In genomic region chr11:6175506-6175905, GRCm38 (mm10) we compare ENCODE assay signal across 22 mouse cellular contexts. TPM values are rescaled to one million over a fixed set of nuclear protein-coding genes. Genes with fewer than 3 reads are reported as not detected.
DNase-seq lines count a peak whose midpoint lies in the region; ATAC-seq and TF ChIP-seq lines count a peak whose summit lies in the region.
"Had no signal": no experiment of that assay in that cellular context is flagged by ENCODE, and none has a peak within 500 bp of the region (broad histone marks: within the 10 kb centered on the region; RNA-seq: fewer than 3 reads in every experiment).

No protein-coding gene starts in this region.

- WGBS in heart, embryonic 13.5 days = 28% methylated on average over 1 of the region's 1 CpGs
- 4% methylated on average over 1 of the region's 1 CpGs for WGBS in heart, postnatal 0 days

- no peaks in the 10 kb centered on the region for H3K36me3 ChIP-seq in heart, embryonic 13.5 days
- H3K36me3 ChIP-seq in heart, postnatal 0 days (replicated peaks; ENCODE audit: control insufficient read depth, insufficient read depth, low read length) = no peaks in the 10 kb centered on the region
- H3K36me3 ChIP-seq: embryonic facial prominence, embryonic 15.5 days; heart, embryonic 10.5 days; hindbrain, embryonic 13.5 days had no signal

- no peak for DNase-seq in heart, postnatal 14 days
- no peak for DNase-seq in heart, postnatal 0 days (ENCODE audit: low spot score)
- no peak for DNase-seq in heart, adult 11 months
- peak; percentile 34 for DNase-seq in thymus, postnatal 4 days
- DNase-seq in thymus, postnatal 25 days = no peak
- no peak for DNase-seq in cerebellum, adult 9-10 months
- DNase-seq: cerebellum, postnatal 14 days; embryo, embryonic 11 days; gastrocnemius, postnatal 14 days; kidney, adult 11 months had no signal

- H3K27me3 ChIP-seq in heart, embryonic 13.5 days (replicated peaks) = no peaks in the 10 kb centered on the region
- H3K27me3 ChIP-seq in heart, postnatal 0 days (ENCODE audit: control insufficient read depth, insufficient read depth, low read length) = no peaks in the 10 kb centered on the region
- H3K27me3 ChIP-seq: embryonic facial prominence, embryonic 15.5 days; hindbrain, embryonic 13.5 days had no signal

- peak overlapping the region; percentile 83 for H3K27ac ChIP-seq in heart, embryonic 13.5 days (replicated peaks)
- H3K27ac ChIP-seq in heart, postnatal 0 days (ENCODE audit: low read depth) = peak overlapping the region; percentile 58; the same call in 1 of the 2 replicates
- H3K27ac ChIP-seq: embryonic facial prominence, embryonic 15.5 days; forebrain, embryonic 10.5 days had no signal

- TF ChIP-seq EP300 in heart, postnatal 0 days (IDR thresholded peaks at IDR 0.05; ENCODE audit: low read depth) = no peak

- no peak for TF ChIP-seq CTCF in heart, postnatal 0 days (IDR thresholded peaks at IDR 0.05; ENCODE audit: low read depth)

- peaks cover 50% of the 10 kb centered on the region for H3K4me1 ChIP-seq in heart, embryonic 13.5 days
- peaks cover 33% of the 10 kb centered on the region for H3K4me1 ChIP-seq in heart, postnatal 0 days (ENCODE audit: control insufficient read depth, insufficient read depth)

- H3K4me3 ChIP-seq in heart, embryonic 13.5 days = no peak overlapping the region
- H3K4me3 ChIP-seq in heart, postnatal 0 days (ENCODE audit: low read depth, low read length) = no peak overlapping the region
- H3K4me3 ChIP-seq: embryonic facial prominence, embryonic 15.5 days; erythroblast, embryonic 14.5 days; forebrain, embryonic 10.5 days; heart, embryonic 10.5 days; hindbrain, embryonic 13.5 days had no signal

- H3K4me2 ChIP-seq in heart, embryonic 13.5 days = no peak overlapping the region
- no peak overlapping the region for H3K4me2 ChIP-seq in heart, postnatal 0 days (ENCODE audit: low read depth, low read length)
- H3K4me2 ChIP-seq: embryonic facial prominence, embryonic 15.5 days; hindbrain, embryonic 13.5 days had no signal

- intact Hi-C loops in heart, postnatal 14 days (cut with DNase I) = no loop called here

- H3K9me3 ChIP-seq in heart, embryonic 13.5 days = no peaks in the 10 kb centered on the region
- H3K9me3 ChIP-seq in heart, postnatal 0 days (replicated peaks; ENCODE audit: control insufficient read depth, low read length) = no peaks in the 10 kb centered on the region
- H3K9me3 ChIP-seq: embryonic facial prominence, embryonic 15.5 days; forebrain, embryonic 10.5 days; G1E; heart, embryonic 10.5 days; hindbrain, embryonic 13.5 days had no signal

- no peak for ATAC-seq in heart, embryonic 13.5 days (ENCODE audit: extremely low read depth, insufficient number of reproducible peaks, low FRiP score, low TSS enrichment)
- ATAC-seq in heart, postnatal 0 days (ENCODE audit: insufficient read depth, low read depth) = no peak
- ATAC-seq: forebrain, embryonic 14.5 days; hindbrain, postnatal 0 days had no signal

- H3K9ac ChIP-seq in heart, embryonic 13.5 days = no peak overlapping the region
- H3K9ac ChIP-seq in heart, postnatal 0 days (replicated peaks; ENCODE audit: low read depth, low read length) = no peak overlapping the region
- H3K9ac ChIP-seq: embryonic facial prominence, embryonic 15.5 days; hindbrain, embryonic 13.5 days had no signal

RNA-seq across cellular contexts. Expression of gene A730071L15Rik, which starts 24.3 kb away (rescaled TPM):
- polyA plus RNA-seq in heart, embryonic 13.5 days (2015; fragmentation: Nextera tagmentation; extraction: Ambion mirVana) = 0.32 and 0.55 TPM in 2 replicates
- total RNA-seq in heart, postnatal 14 days (2021) = not detected
- not detected in 2 replicates for total RNA-seq in heart, postnatal 0 days (2014; rRNA removed; ENCODE audit: low replicate concordance)
- 0.30 and 0.41 TPM in 2 replicates for polyA plus RNA-seq in heart, postnatal 0 days (2015; fragmentation: Nextera tagmentation; extraction: Ambion mirVana)
- total RNA-seq: hematopoietic stem cell, adult 5-6 weeks; hindbrain, postnatal 0 days had no signal
- polyA plus RNA-seq: erythroblast, embryonic 14.5 days; G1E had no signal

RNA-seq across cellular contexts. Expression of gene Nudcd3, which starts 24.7 kb away (rescaled TPM):
- polyA plus RNA-seq in heart, embryonic 13.5 days (2015; fragmentation: Nextera tagmentation; extraction: Ambion mirVana) = 30.1 and 33.2 TPM in 2 replicates
- total RNA-seq in heart, postnatal 14 days (2021) = 10 to 100 TPM; 56.3 to 57.6 TPM
- total RNA-seq in heart, postnatal 0 days (2014; rRNA removed; ENCODE audit: low replicate concordance) = 37.0 and 37.8 TPM in 2 replicates
- 25.0 and 29.2 TPM in 2 replicates for polyA plus RNA-seq in heart, postnatal 0 days (2015; fragmentation: Nextera tagmentation; extraction: Ambion mirVana)

RNA-seq across cellular contexts. Expression of gene Npc1l1, which starts 54.4 kb away (rescaled TPM):
- not detected in 2 replicates for polyA plus RNA-seq in heart, embryonic 13.5 days (2015; fragmentation: Nextera tagmentation; extraction: Ambion mirVana)
- total RNA-seq in heart, postnatal 14 days (2021) = under 1 TPM; 0.07 to 0.10 TPM
- not detected in 2 replicates for total RNA-seq in heart, postnatal 0 days (2014; rRNA removed; ENCODE audit: low replicate concordance)
- 0.04 TPM in 1 of 2 replicates, not detected in the other for polyA plus RNA-seq in heart, postnatal 0 days (2015; fragmentation: Nextera tagmentation; extraction: Ambion mirVana)
- total RNA-seq: common myeloid progenitor, adult 5-6 weeks; hematopoietic stem cell, adult 5-6 weeks had no signal
- polyA plus RNA-seq: embryonic facial prominence, embryonic 11.5 days; erythroblast, embryonic 14.5 days; forebrain, embryonic 10.5 days; G1E had no signal
